Mouse (Mus musculus): ENCODE data around the gene Ndufs4.

DNA sequence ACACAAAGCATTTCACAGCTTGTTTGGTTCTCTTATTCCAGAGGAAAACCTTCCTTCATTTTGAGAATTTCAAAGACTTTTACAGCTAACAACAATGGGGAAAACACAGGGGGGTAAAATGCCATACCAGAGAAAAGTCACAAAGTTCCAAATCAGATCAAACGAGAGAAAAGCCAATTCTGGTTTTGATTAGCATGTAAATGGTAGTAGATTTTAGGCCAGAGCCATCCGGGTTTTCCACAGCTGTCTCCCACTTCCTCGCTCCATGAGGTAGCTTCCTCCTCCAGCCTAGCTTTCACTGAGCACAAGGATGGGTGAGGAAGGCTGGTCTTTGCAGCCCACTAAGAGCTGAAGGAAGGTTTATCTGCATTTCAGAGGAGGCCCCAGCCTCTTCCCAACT is 90.3 kb downstream of the Ndufs4 start:
- no peak for TF ChIP-seq FLI1 (IDR thresholded peaks at IDR 0.05; ENCODE audit: low read length)
- no peak for TF ChIP-seq GATA1 (IDR thresholded peaks at IDR 0.05; ENCODE audit: borderline replicate concordance, low read length)

All from megakaryocyte, embryonic 14.5 days (primary cell).